Mouse (Mus musculus): Measurements from ENCODE around the gene Pi16. TPM values are rescaled to one million over a fixed set of nuclear protein-coding genes. Genes with fewer than 3 reads are reported as not detected.

Gene Pi16
- total RNA-seq, 2 experiments from 2014 or later, result 1.3 to 1.9 TPM

DNA sequence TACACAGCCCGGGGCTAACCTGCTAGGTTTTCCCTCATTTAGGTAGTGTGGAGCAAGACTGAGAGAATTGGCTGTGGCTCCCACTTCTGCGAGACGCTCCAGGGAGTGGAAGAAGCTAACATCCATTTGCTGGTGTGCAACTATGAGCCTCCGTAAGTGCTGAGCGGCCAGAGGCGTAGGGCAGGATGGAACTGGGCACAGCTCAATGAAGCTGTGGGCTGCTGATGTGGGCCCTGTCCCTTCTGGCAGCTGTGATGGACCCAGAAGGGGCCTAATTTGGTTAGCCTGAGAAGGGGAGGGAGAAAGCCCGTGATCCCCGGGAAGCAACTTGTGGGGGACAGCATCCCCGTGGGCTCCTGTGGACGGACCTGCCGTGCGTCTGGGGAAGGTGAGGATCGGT is 8.4 kb downstream of the Pi16 start:
- no peak for DNase-seq (ENCODE audit: low spot score in 2 of 2)
- intact Hi-C loops (cut with DNase I), result no loop called here

DNA sequence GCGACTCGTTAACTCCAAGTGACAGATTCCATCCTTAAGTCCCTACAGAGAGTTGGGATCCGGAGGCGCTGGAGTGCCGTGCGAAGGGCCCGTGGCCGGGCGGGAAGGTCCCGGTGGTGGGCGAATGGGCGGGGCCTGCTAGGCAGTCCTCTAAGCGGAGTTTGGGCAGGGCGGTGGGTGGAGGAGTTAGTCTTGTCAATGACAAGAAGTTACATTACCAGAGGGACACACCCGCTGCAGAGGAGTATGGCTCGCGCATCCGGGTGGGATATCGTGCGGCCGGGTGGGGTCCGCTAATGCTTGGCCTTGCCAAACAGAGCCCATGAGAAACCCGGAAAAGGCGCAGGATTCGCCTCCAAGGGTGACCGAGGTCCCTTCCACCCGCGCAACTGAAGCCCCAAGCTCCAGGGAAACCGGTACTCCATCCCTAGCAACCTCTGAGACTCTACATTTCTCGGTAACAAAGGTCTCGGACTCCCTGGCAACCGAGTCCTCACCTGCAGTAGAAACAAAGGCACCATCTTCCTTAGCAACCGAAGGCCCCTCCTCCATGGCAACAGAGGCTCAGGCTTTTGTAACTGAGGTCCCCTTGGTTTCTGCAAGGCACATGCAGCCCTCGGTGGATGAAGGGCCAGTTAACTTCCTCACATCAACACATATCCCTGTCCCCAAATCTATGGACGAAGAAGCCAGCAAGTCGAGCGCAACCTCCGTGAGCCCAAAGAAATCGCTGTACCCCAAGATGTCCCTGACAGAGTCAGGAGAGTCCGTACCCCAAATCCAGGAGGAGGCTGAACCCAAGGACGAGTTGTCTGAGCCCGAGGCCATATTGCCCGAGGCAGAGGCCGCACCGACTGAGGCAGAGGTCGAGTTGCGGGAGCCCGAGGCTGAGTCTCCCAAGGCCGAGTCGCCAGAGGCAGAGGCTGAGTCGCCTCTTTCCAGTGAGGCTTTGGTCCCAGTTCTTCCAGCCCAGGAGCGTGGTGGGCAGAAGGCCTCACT is 9.3 kb downstream of the Pi16 start:
- intact Hi-C loops (cut with DNase I), result no loop called here

DNA sequence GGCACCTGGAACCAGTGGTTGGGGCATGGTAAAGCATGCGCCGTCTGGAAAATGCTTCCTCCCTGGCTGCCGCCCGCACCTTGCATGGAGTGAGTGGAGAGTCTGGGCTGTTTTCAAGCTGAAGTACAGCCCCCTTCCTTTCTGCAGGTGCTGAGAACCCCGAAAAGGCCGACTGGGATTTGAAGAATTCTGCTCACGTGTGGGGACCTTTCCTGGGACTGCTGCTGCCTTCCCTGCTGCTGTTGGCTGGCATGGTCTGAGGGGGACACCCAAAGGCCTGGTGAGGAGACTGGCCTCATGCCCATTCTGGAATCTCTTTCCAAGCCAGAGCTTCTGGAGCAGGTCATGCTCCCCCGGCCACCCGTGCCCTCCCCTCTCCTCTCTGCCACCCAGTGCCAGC is 10.2 kb downstream of the Pi16 start:
- no peak for DNase-seq (ENCODE audit: low spot score in 2 of 2)
- intact Hi-C loops (cut with DNase I), result no loop called here

More for the DNA sequence above, 9.3 kb downstream of the Pi16 start:
- DNase-seq (ENCODE audit: low spot score in 2 of 2), result peak in 1 of 2 experiments; percentile 43

DNA sequence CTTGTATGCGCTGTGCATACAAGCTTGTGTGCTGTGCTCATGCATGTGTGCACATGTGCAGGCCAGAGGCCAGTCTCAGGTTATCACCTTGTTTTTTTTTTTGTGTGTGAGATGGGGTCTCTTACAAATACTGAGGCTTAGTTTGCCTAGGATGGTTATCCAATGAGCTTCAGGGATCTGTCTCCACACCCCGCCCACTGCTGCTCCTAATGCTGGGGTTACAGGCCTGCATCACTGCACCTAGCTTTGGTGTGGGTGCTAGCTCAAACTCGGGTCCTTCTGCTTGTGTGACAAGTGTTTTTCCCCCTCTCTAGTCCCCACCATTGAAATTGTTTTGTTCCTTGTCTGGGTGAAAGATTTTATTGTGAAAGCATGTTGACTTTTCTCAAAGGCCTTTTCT is 12.7 kb downstream of the Pi16 start:
- no peak for DNase-seq (ENCODE audit: low spot score in 2 of 2)
- intact Hi-C loops (cut with DNase I), result no loop called here

DNA sequence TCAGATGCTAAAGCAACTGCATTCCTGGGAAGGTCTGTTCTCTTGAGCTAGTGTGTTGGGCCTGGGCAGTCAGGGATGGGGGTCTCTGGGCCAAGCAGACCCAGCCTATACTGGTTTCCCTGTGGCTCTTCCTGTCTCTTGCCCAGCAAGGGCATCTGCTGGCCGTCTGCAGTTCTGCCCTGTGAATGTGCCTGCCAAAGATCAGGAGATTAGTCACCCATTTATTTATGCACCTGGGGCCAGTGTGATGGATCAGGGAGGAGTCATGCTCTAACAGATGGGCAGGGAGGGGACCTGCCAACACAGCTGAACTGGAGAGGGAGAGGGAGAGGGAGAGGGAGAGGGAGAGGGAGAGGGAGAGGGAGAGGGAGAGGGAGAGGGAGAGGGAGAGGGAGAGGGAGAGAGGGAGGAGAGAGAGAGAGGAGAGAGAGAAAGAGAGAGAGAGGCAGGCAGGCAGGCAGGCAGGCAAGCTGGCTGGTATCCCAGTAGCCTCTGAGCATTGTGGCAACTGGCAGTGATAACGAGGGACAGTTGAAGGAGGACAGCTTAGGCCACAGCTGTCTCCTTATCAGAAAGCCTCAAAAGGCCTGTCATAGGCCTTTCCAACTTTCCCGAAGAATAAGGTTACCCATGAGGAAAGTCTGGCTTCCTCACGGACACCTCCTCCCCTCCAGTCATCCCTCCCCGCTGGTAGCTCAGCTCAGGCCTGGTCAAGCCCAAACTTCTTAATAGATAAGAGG is 13.4 kb downstream of the Pi16 start:
- intact Hi-C loops (cut with DNase I), result no loop called here
- no peak for DNase-seq (ENCODE audit: low spot score in 2 of 2)

DNA sequence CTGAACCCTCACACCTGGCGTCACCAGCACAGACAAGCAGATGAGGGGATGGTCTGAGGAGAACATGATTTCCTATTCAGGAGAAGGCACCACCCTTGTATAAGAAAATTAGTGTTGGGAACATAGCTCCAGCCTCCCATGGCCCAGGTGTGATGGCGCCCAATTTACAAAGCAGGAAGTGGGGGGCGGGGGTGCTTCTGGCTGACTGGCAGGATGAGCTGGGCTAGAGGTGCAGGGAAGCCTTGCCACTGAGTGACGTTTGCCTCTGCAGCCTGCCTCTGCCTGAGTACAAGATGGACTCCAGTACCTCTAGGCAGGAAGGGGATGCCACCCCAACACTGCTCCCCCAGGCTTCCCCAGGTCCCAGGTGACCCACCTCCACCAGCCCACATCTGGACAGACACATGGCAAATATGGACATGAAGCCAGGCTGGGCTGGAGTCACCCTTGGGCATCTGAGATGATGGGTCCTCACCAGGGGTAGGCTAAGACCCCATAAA is 14.8 kb downstream of the Pi16 start:
- DNase-seq (ENCODE audit: low spot score in 2 of 2), result no peak
- intact Hi-C loops (cut with DNase I), result no loop called here

DNA sequence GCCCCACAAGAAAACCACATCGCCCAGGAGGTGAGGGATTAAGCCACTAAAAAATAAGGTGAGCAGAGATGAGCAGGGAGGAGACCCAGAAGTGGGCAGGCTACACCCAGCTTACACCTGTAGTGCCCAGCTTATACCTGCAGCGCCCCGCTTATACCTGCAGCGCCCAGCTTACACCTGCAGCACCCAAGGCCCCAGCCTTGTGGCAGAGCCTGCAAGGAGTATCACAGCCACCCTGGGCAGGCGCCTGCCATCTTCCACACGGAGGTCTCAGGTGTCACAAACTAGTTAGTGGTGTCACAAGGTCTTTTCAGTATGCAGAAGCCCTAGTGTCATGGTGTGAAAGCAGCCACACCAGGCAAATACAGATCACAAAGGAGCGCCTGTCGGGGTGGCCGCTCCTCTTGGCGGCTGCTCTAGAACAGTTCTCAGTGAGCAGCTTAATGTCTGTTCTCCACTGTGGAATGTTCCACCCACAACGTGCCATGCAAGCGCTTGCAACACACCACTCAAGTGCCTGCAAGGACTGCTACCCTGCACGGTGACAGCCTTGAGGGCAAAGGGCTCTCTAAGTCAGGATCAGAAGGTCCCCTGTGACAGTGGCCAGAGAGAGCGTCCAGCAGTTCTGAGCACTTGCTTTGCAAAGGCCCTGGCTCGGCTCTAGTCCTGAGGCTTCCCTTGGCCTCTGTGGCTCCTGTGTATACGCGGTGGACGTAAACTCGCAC is 18.9 kb downstream of the Pi16 start:
- no peak for DNase-seq (ENCODE audit: low spot score in 2 of 2)
- intact Hi-C loops (cut with DNase I), result no loop called here

DNA sequence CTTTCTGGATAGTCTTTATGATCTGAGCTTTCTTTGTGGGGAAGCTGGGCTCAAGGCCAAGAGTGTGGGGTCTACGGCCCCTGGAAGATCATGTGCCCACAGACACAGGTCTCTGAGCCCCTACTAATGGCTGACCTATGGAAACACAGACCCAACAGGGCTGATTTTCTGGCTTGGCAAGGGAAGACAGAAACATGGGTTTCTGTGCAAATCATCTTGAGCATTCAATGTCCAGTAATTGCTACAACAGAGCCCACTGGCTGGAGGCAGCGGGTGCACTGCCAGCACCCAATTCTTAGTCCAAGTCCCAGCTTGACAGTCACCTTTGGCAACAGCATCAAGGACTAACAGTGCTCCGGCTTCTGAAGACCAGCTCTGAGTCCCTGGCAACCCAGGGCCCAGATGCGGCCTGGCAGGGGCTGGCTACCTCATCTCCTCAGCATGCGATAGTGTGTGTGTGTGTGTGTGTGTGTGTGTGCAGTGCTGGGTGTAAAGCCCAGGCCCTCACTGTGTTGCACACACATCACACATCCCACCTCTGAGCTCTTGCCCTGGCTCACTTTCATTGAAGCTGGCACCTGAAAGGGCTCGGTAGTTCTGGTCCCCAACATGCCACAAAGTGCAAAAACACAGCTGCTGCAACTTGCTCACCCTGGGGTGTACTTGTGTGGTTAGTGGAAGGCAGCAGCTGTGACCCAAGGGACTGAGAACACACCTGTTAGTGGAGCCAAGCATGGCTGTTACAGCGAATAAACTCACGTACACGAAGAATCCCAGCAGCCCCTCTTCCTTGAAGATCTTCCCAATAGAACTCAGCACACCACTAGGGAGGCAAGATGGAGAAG is 20.7 kb downstream of the Pi16 start:
- DNase-seq (ENCODE audit: low spot score in 2 of 2), result no peak
- intact Hi-C loops (cut with DNase I), result no loop called here

DNA sequence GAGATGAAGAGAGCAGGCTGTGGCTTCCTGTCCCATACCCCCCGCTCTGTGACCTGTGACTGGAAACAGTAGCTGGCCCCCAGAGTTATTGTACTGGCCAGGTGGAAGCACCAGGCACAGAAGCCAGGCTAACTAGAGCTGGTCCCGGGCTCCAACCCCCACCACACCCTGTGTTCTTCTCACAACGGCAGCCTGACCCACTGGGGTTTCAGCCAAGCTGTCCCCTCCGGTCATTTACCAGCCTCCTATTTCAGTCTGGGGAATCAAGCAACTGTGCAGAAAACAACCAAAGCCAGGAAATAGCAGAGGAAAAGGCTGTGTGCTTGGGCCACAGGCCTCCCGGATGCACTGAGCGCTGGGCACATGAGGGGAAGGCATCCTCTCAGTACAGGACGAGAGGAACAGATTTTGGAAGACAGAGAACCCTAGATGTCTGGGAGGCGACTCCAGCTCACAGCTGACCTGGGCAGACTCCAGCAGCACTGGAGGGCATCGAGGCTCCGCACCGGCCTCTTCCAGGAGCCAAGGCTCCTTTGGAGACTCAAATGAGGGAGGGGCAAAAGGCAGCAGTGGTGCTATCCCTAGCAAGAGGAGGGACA is 21.8 kb downstream of the Pi16 start:
- DNase-seq (ENCODE audit: low spot score in 2 of 2), result no peak
- intact Hi-C loops (cut with DNase I), result no loop called here

DNA sequence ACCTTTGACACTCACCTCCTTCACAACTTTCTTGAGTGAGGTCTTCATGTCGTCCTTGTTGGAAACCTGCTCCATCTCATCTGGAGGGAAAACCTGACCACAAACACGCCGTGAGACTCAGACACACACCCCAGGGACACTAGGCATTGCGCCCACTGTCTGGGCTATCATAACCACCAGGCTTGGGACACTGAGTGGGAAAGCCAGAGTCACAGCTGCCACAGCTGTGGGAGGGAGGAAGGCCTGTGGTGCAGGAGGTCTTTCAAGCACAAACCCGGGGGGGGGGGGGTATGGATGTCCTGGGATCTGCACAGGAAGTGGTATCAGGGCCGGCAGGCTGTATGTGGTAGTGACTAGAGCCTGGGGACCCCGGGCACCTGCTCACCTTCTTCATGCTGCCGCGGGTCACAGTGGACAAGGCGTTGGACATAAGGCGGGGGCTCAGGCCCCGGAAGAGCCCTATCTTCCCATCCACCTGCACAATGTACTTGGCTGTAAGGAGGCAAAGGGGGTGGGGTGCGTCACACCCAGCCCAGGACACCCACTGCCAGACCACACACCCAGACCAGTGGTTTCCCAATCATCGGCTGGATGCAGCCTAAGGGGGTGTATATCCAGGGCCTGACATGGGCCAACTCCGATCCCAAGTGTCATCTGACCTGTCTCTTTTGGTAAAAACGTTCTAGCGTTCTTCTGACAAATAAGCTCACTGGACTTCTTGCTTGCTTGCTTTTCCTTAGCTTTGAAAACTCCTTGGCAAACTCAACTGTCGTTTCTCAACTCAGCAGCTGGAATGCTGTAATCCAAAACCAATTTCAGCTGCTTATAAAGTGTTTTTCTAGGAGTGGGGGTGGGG is 23.2 kb downstream of the Pi16 start:
- DNase-seq (ENCODE audit: low spot score in 2 of 2), result no peak
- intact Hi-C loops (cut with DNase I), result no loop called here

DNA sequence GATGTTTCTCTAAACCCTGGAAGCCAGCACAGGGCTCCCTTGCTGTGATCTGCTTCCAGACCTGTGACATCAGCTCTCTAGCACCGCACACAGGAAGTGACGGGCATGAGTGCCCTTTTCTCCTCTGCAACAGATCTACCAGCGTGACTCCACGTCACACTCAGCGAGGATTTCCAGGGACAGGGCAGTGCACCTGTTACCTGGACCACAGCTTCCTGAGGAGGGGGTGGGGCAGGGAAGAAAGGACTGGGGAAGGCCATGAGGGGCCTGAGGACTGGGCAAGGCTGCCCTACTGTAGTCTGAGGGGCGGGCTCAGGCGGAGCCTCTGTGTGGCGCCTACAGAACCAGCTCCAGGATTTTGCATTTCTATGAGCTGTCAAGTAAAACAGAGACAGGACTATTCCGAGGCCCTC is 24.1 kb downstream of the Pi16 start:
- DNase-seq (ENCODE audit: low spot score in 2 of 2), result peak in 1 of 2 experiments; percentile 42
- intact Hi-C loops (cut with DNase I), result no loop called here

DNA sequence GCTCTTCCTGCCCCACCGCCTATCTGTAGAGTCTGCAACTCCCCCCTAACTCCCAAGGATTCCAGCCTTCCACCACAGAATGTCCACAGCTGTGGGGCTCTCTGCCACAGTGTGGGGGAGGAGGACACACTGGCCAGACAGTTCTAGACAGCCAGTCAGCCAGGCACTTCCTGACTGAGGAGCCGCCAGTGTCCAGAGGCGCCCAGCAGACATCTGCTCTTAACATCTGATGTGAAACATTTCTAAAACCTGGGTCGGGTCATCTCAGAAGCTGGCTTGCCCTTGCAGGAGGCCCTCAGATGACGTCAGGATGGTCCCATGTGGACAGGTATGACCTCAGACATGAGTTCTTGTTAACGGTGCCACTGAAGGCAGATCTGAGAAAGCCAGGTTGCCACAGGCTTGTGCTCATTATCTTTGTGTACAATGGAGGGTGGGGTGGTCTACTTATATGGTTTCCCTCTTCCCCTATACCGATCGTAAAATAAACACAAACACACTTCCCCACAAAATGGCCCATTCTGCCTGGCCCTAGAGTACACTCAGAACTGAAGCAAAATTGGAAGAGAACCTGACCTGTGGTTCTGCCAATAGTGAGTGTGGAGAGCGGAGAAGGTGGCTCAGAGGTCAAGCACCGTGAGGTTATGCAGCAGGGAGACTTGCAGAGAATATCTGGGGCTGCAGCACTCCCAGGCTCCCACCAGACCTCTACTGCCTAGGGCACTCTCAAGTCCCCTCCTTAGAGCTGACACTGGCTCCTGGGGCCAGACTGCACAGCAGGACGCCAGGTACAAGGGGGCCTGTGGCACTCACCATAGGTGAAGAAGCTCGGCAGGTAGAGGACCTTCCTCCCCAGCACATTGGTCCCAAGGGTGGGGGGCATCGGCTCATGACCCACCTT is 24.8 kb downstream of the Pi16 start:
- intact Hi-C loops (cut with DNase I), result no loop called here
- DNase-seq (ENCODE audit: low spot score in 2 of 2), result peak in 1 of 2 experiments; percentile 66

DNA sequence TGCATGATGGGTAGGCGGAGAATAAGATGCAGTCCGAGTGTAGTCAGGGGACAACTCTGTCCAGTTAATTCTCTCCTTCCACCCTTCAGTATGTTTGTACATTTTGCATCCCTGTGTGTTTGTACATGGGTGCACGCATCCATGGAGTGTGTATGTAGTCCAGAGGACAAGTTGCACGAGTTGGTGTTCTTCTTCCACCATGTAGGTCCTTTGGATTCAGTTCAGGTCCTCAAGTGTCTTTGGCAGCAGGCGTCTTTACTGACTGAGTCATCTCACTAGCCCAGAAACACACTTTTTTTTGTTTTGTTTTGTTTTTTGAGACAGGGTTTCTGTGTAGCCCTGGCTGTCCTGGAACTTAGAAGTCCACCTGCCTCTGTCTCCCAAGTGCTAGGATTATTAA is 25.8 kb downstream of the Pi16 start:
- no peak for DNase-seq (ENCODE audit: low spot score in 2 of 2)
- intact Hi-C loops (cut with DNase I), result no loop called here

DNA sequence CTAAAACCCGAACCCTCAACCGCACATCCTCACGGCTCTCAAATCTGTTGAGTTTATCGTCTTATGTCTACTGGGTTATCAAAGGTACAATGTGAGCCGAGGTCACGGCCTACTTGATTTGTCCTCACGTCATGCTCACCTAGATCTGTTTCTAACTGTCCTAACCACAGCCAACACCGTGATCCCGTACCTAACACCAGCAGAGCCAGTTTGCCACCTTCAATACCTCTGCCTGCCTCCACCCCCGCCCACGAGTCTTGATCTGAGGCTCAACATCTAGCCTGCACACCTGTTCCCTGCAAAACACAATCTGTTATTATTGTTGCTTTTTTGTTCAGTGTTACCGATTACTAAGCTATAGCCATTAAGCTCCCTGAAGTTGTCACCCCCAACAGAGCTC is 27.8 kb downstream of the Pi16 start:
- intact Hi-C loops (cut with DNase I), result no loop called here

DNA sequence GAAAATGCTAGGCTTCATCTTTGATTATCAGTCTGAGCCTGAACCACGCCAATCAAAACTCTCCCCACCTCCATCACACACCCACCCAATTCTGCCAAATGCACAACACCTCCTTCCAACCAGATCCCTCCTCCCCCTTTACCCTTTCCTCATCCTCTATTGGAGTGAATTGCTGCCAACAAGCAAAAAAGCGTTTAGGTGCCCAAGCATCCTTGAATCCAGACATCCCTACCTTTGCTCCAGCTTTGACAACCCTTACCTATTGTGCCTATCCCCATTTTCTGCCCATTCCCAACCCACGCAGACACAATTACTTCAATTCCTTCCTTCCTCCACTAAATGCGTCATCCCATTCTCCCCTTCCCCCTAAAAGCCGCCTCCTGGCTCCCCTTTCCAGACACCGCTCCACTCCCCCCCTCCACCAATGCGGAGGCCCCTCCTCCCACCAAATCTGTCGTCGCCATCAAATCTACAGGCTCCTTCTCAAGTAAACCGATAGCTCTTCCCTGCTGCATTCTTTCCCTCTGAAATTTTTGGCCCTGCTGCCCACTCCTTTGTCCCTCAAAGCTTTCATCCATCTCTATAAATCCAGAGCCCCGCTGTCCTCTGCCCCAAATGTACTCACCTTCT is 29.1 kb downstream of the Pi16 start:
- peak; percentile 69 to 80 for DNase-seq (ENCODE audit: low spot score in 2 of 2)
- intact Hi-C loops (cut with DNase I), result no loop called here

More for the DNA sequence above, 27.8 kb downstream of the Pi16 start:
- DNase-seq (ENCODE audit: low spot score in 2 of 2), result no peak

DNA sequence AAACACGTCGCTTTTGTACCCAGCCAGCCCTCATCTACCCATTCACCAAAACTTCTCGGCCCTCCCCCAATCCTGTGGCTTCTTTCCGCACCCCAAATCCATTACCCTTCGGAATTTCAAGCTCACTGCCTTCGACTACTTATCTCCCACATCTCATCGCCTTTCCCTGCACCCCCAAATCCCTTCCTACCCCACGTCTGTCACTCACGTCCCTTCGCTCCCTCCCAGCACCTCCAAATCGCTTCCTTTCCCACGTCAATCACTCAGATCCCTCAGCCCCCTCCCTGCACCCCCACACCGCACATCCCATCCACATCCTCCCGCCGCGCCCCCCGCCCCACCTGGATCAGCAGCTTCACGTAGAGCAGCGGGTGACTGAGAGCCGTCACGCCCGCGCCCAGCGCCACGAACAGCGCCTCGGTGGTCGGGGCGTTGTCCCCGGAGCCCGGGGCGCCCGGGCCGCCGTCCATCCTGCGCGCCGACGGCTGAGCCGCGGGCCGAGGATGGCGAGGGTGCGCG is 29.7 kb downstream of the Pi16 start:
- DNase-seq (ENCODE audit: low spot score in 2 of 2), result peak in 1 of 2 experiments; percentile 44
- intact Hi-C loops (cut with DNase I), result no loop called here

Measured in left cerebral cortex, postnatal 14 days (tissue).